Mouse (Mus musculus) frontal cortex, adult (tissue): ENCODE results near the gene Epop.

Experiments used
- ATAC-seq: cut with Nextera tagmentation; 2 replicates; pipeline ENCODE4 v1.9.2; 2017; ENCODE audit warnings: mild to moderate bottlenecking, moderate library complexity, mixed read lengths; ENCODE audit not compliant: low TSS enrichment

Gene Epop

DNA sequence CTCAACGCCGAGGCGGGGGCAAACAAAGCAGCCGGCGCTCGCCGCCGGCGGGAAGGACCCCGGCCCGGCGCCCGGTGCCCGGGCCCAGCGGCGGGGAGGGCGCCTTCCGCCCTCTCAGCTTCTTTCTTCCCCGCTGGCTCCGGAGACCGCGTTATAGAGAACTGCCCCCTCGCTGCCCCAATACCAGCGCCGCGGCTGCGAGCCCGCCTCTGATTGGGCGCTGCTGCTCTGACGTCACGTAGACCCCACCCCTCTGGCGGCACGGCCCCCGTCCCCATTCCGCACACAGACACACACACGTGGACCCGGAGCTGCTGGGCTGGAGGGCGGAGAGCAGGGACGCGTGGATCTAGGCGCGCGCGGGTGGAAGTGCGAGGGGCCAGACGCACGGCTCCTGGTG lies at the start of gene Epop:
TSS of gene Epop (minus strand) at position 127 of the 400 bp plus-strand sequence.
- ATAC-seq: peak; percentile 77

DNA sequence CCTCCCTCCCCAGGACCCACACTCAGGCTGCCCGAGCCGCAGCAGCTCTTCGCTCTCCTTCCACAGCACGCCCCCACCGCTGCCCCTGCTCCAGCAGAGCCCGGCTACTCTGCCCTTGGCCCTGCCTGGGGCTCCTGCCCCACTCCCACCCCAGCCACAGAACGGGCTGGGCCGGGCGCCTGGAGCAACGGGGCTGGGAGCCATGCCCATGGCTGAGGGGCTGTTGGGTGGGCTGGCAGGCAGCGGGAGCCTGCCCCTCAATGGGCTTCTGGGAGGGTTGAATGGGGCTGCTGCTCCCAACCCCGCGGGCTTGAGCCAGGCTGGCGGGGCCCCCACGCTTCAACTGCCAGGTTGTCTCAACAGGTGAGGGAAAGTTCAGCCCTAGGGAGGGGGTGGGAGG lies 48.8 kb upstream of the Epop start:
- ATAC-seq: no peak

DNA sequence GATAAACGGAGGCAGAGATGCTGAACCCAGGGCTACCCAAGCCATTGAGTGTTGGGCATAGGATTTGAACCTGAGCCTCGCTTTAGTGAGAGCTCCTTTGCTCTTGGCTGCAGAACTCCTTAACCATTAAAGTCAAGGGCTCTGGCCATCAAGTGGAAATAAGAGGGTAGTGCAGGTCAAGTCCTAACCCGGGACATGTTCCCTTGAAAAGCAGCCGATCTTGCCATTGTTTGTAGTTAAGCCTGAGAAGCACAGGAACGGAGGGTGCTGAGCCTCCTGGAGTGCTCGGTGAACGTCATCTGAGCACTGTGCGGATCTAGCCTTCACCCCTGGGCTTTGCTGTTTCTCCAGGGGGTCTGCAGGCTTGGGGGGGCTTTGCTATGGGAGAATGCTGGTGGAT lies 48.3 kb upstream of the Epop start:
- no peak for ATAC-seq

DNA sequence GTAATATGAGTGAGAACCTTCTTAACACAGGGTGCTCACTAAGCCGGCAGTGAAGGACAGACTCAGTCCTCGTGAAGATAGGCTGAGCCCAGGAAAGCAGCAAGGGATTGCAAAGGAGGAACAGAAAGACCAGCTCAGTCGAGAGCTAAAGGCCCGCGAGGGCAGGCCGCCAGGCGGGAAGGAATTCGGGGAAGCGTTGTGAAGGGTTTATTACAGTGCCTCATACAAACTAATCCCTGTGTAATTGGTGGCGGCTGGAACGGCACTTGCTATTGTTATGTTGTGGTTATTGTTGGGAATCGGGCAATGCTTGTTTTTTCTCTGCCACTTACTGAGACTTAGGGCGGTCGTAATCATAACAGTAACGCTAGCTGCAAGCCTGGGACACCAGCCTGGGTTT lies 47.9 kb upstream of the Epop start:
- no peak for ATAC-seq

DNA sequence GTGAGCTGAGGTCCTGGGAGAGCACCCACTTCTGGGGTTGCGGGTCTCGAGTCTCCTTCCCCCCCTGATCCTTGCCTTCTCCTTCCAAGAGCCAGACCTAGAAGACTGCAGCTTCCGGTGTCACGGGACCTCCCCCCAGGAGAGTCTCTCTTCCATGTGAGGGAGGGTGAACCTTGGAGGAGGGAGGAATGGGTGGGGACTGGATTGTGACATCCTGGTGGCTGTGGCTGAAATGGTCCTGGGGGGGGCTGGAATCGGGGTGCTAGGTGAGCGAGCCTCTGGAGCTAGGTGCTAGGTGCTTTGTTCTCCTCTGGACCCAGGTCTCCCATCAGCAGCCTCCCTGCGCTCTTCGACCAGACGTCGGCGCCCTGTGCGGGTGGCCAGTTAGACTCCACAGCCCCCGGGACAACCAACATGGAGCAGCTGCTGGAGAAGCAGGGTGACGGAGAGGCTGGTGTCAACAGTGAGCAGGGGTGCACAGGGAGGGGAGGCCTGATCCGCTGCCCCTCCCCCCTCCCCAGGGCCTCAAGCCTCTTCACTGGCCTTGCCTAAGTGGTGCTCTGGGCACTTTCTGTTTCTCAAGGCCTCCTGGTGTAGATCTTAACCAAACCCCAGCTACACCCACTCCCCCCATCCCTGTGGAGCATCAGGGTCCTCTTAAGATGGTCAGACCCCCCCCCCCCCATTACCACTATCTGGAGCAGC lies 46.7 kb upstream of the Epop start:
- ATAC-seq: no peak

DNA sequence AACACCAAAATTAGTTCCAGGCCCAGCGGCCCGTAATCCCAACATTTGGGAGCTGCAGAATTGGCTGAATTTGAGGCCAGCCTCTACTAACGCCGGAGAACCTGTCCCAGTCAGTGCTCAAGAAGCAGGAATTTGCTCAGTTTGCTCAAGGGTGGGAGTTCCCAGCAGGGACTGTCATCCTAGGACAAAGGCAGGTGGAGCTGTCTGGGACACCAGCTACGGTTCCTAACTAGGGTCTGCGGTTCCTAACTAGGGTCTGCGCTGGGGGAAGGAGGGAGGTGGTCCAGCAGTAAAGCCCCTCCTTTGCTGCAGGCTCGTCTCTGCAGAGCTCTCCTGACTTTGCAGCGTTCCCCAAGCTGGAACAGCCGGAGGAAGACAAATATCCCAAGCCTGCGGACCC lies 43.6 kb upstream of the Epop start:
- ATAC-seq: no peak

DNA sequence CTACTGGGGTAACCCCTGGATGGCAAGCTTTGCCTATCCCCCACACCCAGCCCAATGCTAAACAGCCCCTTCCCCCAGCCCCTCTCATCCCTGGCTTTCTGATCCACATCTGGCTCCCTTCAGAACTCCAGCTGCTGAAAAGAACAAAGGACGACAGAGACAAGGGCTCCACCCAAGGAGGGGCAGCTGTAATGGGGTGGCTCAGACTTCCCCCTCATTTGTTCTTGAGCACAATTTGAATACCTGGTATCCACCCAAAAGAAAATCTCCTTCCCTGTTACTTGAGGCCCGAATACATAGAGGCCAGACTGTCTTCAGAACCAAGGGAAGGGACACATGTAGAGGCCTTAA lies 41.6 kb upstream of the Epop start:
- no peak for ATAC-seq

DNA sequence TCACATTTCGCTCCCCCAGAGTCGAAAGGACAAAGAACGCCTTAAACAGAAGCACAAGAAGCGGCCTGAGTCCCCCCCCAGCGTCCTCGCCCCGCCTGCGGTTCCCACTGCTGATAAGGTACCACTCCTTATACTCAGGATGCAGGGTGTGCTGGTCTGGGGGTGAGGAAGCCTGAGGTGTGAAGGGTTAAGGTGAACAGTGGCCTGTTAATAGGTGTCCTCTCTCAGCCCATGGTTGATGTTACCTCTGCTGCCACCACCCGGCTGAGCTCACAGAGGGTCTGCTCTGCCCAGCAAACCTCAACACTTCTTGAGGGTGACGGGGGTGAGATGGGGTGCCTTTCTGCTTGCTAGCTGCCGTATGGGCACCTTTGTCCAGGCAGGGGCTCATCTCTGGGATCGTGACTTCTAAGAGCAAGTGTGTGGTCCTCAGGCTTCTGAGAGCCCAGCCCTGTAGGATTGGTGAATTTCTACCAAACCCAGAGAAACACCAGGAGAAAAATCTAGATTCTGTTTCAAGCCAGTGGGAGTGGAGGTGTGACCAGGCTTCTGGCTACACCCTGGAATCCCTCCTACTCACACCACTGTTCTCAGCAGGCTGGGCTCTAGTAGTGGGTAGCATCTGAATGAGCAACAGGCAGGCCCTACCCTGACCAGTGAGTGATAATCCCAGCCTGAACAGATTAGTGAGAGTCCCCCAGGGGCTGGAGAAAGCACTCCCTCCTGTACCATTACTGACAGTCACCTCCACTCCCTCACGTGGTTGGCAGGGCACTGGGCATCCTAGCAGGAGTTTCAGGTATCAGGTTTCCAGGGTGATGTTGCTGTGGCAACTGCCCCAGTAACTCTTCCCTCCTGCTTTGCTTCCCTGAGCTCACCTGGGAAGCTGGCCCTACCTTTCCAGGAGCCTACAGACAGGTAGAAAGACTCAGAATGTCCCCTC lies 41.0 kb upstream of the Epop start:
- ATAC-seq: peak; percentile 64

DNA sequence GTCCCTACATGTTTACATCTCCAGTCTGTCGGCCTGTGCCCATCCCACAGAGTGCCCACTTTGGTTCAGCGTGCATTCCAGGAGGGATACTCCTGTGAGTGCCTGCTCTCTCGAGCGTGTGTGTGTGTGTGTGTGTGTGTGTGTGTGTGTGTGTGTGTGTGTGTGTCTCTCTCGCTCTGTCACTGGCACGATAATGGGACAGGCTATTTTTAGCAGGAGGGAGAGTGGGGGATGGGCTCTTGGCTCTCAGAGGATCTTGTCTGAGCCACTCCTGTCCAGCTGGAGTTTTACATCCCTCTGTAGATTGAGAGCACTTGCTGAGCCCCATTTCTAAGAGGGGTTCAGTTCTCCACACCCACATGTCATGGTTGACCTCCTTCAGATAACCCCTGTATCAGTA lies 40.3 kb upstream of the Epop start:
- ATAC-seq: peak; percentile 20; the same call in 1 of the 2 replicates

DNA sequence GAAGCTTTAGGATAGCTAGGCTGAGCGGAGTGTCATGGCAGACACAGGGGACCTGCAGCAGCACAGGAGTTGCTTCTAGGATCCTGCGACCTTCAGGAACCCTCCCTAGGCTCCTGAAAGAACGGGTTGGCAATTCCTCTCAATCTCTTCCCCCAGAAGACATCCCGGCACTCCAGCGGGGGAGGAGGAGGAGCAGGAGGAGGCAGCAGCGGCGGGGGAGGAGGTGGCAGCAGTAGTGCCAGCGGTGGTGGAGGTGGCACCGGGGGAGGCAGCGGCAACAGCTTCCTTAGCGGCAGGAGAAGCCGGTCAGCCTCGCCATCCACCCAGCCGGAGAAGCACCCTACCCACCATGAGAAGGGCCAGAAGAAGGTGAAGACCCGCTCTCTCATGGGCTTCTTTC lies 39.8 kb upstream of the Epop start:
- 0 out of 2 replicates have a peak, but pooled peaks have one; percentile 18 for ATAC-seq

DNA sequence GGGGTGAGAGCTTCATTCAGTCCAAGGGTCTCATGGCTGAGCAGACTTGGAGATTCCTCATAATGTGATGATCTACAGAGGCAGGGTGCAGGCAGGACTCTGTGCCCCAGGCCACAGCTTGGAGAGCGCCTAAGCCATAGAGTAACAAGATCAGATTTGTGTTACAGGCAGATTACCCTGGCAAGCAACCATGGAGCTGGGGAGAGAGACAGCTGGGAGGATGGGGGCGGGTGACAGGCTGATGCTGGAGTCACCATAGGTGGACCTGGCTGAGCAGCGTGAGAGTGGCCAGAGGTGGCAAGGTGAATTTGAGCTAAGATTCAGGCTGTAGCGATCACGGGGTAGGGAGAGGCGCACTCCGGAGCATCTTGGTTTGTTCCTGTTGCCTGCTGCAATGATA lies 38.7 kb upstream of the Epop start:
- ATAC-seq: no peak

DNA sequence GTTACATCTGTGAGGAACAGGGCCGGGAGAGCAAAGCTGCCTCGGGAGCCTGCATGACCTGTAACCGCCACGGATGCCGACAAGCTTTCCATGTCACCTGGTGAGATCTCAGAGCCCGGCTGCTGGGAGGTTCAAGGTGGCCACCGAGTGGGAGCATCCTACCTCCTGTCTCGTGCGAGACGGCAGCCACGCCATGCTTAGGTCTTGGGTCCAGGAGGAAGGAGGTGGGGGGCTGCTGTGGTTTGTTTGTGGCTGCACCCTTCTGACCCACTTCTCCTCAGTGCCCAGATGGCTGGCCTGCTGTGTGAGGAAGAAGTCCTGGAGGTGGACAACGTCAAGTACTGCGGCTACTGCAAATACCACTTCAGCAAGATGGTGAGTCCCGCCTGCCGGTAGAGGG lies 37.3 kb upstream of the Epop start:
- ATAC-seq: no peak

DNA sequence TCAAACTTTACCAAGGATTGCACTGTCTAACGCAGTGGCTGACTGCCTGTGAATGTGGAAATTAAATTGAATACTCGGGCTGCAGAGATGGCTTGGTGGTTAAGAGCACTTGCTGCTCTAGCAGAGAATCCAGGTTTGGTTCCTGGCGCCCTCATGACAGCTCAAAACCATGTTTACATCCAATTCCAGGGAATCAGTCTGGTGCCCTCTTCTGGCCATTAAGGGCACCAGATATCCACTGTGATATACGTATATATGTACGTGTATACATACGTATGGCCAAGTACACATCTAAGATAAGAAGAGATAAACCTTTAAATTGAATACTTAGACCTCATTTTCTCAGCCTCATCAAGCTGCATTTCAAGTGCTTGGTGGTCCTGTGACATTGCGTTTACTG lies 36.7 kb upstream of the Epop start:
- ATAC-seq: no peak

DNA sequence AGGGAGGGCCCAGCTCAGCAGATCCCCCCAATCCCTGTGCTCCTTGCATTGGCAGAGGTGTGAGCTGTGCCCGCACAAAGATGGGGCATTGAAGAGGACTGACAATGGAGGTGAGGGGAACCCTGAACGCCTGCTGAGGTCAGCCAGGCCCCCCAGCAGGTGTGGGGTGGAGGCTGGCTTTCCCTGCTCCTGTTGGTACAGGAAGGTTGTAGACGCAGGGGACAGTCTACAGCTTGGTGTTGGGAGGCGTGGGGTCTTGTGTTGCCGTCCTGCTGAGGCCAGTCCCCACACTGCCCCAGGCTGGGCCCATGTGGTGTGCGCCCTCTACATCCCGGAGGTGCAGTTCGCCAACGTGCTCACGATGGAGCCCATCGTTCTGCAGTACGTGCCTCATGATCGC lies 35.9 kb upstream of the Epop start:
- ATAC-seq: no peak

DNA sequence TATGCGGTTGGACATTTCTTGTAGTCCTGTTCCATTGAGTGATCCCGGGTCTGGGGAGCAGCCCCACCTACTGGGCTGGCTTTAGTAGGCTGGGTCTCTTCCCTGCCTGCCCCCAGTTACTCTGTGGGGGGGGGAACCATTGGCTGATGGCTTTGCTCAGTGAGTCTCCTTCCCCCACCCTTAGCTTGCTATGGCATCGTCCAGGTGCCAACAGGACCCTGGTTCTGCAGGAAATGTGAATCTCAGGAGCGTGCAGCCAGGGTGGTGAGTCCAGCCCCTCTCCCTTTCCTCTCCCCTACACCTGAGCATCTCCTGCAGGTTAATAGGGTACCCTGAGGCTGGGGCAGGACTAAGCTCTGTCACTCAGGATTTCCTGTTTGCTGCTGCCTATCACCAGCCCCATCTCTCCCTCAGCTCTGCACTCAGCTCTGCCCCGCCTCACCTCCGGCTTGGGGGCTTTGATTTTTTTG lies 35.3 kb upstream of the Epop start:
- ATAC-seq: no peak

DNA sequence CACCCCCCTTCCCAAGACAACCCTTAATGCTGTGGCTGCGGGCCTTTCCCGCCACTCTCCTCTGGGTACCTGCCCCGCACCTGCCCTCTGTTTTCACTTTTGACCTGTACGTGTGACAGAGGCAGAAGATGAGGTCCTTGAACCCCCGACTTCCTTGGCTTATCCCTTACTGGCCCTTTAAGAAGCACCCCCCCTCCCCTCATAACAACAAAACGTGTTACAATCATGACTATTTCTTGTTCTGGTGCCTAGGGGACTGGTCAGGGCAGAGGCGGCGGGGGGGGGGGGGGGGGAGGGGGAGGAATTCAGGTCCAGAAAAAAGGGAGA lies 34.8 kb upstream of the Epop start:
- ATAC-seq: no peak

DNA sequence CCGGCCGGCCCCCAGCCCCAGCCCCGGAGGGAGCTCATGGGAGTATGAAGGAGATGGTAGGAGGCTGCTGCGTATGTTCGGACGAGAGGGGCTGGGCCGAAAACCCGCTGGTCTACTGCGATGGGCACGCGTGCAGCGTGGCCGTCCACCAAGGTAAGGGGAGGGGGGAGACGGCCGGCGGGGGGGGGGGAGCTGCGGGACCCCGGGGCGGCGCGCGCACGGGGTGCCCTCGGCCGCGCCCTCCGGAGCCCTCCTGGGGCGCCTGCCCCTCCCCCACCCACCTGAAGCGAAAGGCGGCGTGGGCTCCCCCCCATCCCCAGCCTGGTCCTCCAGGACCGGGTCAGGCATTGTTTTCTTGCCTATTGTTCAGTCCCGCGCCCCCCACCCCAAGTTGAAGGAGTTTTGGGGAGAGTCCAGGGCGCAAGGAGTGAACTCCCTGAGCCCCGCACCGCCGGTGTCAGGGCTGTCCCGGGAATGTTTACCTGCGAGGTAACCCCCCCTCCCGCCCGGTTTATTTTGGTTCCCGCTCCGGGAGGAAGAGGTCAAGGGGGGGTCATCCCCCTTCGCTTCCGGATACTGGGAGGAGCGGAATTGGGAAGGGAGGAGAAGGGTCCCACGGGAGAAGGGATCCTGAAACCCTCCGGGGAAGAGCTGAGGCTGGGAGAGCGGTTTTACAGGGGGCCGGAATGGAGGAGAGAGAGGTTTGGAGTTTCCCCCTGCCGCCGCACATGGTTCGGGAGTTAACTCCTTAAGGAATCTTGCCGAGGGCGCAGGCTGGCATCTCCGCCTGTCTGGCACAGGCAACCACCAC lies 34.2 kb upstream of the Epop start:
- no peak for ATAC-seq

DNA sequence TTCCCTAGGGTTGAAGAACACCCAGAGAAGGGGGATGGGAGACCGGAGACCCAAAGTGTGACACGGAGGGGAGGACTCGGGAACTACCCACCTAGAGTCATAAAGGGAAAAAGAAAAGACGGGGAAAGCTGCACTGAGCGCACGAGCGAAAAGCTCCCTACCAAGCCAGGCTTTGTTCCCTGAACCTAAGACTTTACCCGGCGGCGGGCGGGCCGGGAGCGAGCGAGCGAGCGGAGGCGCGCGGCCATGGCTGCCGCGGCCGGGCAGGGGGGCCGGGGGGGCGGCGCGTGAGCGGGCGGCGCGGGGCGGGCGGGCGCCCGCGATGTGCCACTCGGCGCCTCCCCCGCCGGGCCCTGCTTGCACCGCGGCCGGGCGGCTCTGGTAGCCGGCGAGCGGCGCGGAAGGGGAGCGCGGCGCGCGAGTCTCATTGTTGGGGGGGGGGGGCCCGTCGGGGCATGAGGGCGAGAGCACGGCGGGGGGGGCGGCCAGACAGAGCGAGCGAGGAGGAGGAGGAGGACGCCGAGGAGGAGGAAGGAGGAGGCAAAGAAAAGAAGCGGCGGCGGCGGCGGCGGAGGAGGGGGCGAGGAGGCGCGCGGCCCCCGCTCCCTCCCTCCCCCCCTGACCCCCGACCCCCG lies 33.5 kb upstream of the Epop start, which contains the start of gene Mllt6:
TSS of gene Mllt6 (plus strand) at position 522 of the 635 bp plus-strand sequence.
- peak; percentile 66 for ATAC-seq

DNA sequence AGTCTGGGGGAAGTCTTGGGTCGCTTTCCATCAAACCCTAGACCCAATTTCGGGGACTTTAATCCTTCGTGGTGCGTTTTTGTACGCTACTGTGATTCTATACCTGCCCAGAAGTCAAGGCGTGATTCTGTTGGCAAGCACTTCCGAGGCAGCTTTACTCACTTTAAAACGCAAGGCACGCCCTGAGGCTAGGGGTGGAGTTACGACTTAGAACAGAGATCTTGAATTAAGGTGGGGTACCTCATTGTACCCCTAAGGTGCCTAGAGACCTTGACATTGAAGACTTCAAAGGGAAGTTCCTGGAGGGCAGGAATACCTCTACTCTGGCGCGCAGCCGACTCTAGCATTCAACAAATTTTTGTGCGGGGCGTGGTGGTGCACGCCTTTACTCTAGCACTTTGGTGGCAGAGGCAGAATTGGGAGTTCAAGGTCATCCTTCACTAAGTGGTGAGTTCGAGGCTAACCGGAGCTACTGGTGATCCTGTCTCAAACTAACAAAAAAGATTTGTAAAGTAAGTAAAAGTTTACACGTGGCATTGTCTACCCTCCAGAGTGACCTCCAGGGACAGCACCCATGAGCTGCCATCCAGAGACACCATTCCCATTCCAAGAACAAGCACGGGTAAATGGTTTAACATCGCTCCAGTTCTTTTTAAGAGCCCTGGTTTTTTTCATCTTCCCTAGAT lies 32.8 kb upstream of the Epop start:
- ATAC-seq: no peak

DNA sequence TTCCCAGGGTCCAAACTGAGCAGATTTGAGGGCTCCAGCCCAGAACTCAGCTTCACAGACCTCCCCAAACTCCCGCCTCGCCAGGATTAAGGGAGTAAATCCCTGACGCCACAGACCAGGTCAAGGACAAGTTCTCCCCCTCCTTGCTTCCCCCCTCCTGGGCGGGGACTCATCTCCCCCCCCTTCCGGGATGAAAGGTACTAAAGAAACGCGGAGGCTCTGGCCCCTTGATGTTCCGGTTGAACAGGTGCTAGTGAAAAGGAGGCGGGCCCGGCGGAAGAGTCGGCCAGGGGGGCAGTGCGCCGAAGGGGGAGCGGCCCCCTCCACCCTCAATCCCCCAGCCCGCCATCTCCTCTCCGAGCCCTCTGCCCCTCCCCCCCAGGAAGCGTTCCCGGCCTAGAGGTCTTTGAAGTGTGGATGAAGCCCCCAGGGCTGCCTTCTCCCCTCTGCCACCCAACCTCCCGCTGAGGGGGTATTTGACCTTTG lies 32.2 kb upstream of the Epop start:
- ATAC-seq: no peak
